Mouse (Mus musculus) thymus, adult 2 months (tissue): Measurements from ENCODE around the gene Ahcyl2.

Source experiments
- CTCF ChIP-seq: fragments of 200-500 bp; IDR thresholded peaks from 2 replicates; pipeline ENCODE4 v1.5.1; 2012; ENCODE audit warnings: mild to moderate bottlenecking, control low read depth, low read length, moderate library complexity, borderline replicate concordance; ENCODE audit not compliant: control insufficient read depth, poor library complexity, insufficient read depth; ENCODE audit errors: extremely low read depth
- POLR2A ChIP-seq: fragments of 200-500 bp; IDR thresholded peaks from 2 replicates; pipeline ENCODE4 v1.6.1; 2012; ENCODE audit warnings: mild to moderate bottlenecking, low read length, control low read depth, moderate library complexity; ENCODE audit not compliant: control insufficient read depth, poor library complexity, insufficient read depth; ENCODE audit errors: extremely low read depth

DNA sequence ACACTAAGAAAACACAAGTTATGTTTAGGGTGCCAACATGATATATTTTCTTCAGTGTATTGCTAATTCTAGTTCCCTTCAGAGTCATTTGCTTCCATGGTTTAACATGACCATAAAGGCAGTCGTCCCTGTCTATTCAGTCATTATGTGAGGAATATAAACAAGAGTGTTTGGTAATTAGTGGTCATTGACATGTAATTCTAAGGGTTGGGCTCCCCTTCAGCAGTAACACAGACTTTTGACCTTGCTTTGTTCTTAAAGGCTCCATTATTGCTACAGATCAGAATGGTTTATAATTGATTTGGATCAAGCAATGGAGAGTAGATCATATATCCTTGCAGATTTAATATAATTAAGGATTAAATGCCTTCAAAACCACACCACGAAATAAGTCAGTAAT, 82.9 kb downstream of the Ahcyl2 start:
- TF ChIP-seq CTCF (no peak), POLR2A (no peak)
